Mouse (Mus musculus): ENCODE data around the gene Sacm1l. TPM values are rescaled to one million over a fixed set of nuclear protein-coding genes. Genes with fewer than 3 reads are reported as not detected.

The Sacm1l gene
- polyA plus RNA-seq, 1 experiment from 2014 or later = 38.6 TPM

- 95% methylated on average over 2 of the region's 2 CpGs for WGBS
- Histone ChIP-seq H3K9ac (replicated peaks; ENCODE audit: low read depth) (no peak overlapping the region), H3K9me3 (ENCODE audit: low read length) (no peaks in the 10 kb centered on the region), H3K27me3 (replicated peaks; ENCODE audit: insufficient read depth, low read length) (no peaks in the 10 kb centered on the region), H3K4me1 (ENCODE audit: insufficient read depth, low read depth, low read length) (no peaks in the 10 kb centered on the region), H3K27ac (ENCODE audit: low read length) (no peak overlapping the region), H3K4me3 (ENCODE audit: low read depth, low read length) (no peak overlapping the region), H3K4me2 (replicated peaks; ENCODE audit: low read depth, low read length) (no peak overlapping the region), H3K36me3 (ENCODE audit: insufficient read depth, low read length) (no peaks in the 10 kb centered on the region)
- no peak for ATAC-seq
- DNase-seq (ENCODE audit: low spot score) = no peak
- TF ChIP-seq EP300 (IDR thresholded peaks at IDR 0.05) (no peak), CTCF (IDR thresholded peaks at IDR 0.05) (no peak)
These were observed 7.1 kb downstream of the Sacm1l start for GRCm38 (mm10) chr9:123536613-123537012.

- 73% methylated on average over 4 of the region's 4 CpGs for WGBS
- H3K36me3 ChIP-seq (ENCODE audit: insufficient read depth, low read length) = no peaks in the 10 kb centered on the region
- no peak overlapping the region for H3K4me3 ChIP-seq (ENCODE audit: low read depth, low read length)
- no peak overlapping the region for H3K9ac ChIP-seq (replicated peaks; ENCODE audit: low read depth)
- no peaks in the 10 kb centered on the region for H3K27me3 ChIP-seq (replicated peaks; ENCODE audit: insufficient read depth, low read length)
- no peaks in the 10 kb centered on the region for H3K4me1 ChIP-seq (ENCODE audit: insufficient read depth, low read depth, low read length)
- no peak for DNase-seq (ENCODE audit: low spot score)
- no peak overlapping the region for H3K27ac ChIP-seq (ENCODE audit: low read length)
- TF ChIP-seq EP300 (IDR thresholded peaks at IDR 0.05) = no peak
- TF ChIP-seq CTCF (IDR thresholded peaks at IDR 0.05) = no peak
- no peak overlapping the region for H3K4me2 ChIP-seq (replicated peaks; ENCODE audit: low read depth, low read length)
- ATAC-seq = no peak
- no peaks in the 10 kb centered on the region for H3K9me3 ChIP-seq (ENCODE audit: low read length)
These were observed 8.6 kb downstream of the Sacm1l start for GRCm38 (mm10) chr9:123538189-123538588.

DNA sequence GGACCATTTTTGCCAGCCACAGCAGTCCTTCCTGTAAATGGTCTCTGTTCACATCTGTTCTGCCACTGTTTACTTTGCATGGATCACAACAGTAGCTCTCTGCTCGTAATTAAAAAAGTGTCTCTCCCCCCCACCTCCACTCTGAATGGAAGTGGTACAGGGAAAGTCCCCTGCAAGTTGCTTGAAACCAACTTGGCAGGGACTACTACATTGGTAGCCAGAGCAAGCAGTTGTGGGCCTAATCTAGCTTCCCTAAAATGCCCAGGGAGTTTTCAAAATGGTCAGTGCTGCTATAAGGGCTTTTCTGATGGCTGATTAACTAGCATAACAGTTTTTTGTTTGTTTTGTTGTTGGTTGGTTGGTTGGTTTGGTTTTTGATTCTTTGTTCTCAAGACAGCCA is 9.5 kb downstream of the Sacm1l start:
- no peak for ATAC-seq
- Histone ChIP-seq H3K36me3 (ENCODE audit: insufficient read depth, low read length) (no peaks in the 10 kb centered on the region), H3K9ac (replicated peaks; ENCODE audit: low read depth) (no peak overlapping the region), H3K4me2 (replicated peaks; ENCODE audit: low read depth, low read length) (no peak overlapping the region), H3K9me3 (ENCODE audit: low read length) (no peaks in the 10 kb centered on the region), H3K27ac (ENCODE audit: low read length) (no peak overlapping the region), H3K4me3 (ENCODE audit: low read depth, low read length) (no peak overlapping the region), H3K4me1 (ENCODE audit: insufficient read depth, low read depth, low read length) (no peaks in the 10 kb centered on the region), H3K27me3 (replicated peaks; ENCODE audit: insufficient read depth, low read length) (no peaks in the 10 kb centered on the region)
- 30% methylated on average over 1 of the region's 1 CpGs for WGBS
- no peak for DNase-seq (ENCODE audit: low spot score)
- TF ChIP-seq EP300 (IDR thresholded peaks at IDR 0.05) (no peak), CTCF (IDR thresholded peaks at IDR 0.05) (no peak)

DNA sequence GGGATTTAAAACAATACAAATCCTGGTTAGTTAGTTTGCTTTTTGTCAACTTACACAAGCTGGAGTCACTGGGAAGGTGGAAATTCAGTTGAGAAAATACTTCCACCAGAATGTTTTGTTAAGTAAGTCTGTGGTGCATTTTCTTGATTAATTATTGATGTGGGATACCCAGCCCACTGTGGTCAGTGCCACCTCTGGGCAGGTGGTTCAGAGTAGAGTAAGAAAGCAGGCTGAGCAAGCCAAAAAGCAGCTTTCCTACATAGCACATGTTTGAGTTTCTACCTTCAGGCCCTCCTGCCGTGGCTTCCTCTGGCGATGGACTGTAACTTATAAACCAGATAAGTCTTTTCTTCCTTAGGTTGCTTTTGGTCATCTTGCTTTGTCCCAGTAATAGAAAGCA is 10.3 kb downstream of the Sacm1l start:
- no peak overlapping the region for H3K27ac ChIP-seq (ENCODE audit: low read length)
- H3K4me3 ChIP-seq (ENCODE audit: low read depth, low read length) = no peak overlapping the region
- WGBS = 81% methylated on average over 2 of the region's 2 CpGs
- no peak overlapping the region for H3K9ac ChIP-seq (replicated peaks; ENCODE audit: low read depth)
- H3K9me3 ChIP-seq (ENCODE audit: low read length) = no peaks in the 10 kb centered on the region
- no peaks in the 10 kb centered on the region for H3K27me3 ChIP-seq (replicated peaks; ENCODE audit: insufficient read depth, low read length)
- no peak overlapping the region for H3K4me2 ChIP-seq (replicated peaks; ENCODE audit: low read depth, low read length)
- H3K4me1 ChIP-seq (ENCODE audit: insufficient read depth, low read depth, low read length) = no peaks in the 10 kb centered on the region
- ATAC-seq (no peak), DNase-seq (ENCODE audit: low spot score) (no peak)
- TF ChIP-seq EP300 (IDR thresholded peaks at IDR 0.05) (no peak), CTCF (IDR thresholded peaks at IDR 0.05) (no peak)
- no peaks in the 10 kb centered on the region for H3K36me3 ChIP-seq (ENCODE audit: insufficient read depth, low read length)

DNA sequence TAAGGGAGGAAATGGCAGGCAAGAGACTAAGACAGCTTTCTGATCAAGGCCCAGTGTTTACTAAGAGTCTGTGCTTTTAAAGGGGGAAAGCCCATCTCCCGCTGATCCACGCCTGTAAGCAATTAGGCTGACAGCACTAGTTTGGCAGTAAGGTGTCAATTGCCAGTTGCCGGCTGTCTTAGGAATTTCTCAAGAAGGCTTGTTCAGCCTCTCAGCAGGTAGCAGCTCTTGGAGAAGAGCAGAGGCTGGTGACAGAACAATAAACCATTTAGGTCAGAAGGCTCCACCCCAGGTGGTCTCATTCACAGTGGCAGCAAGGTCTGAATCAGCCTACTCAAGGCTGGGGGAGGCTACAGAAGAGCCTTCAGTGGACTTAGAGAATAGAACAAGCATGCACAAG is 25.0 kb downstream of the Sacm1l start:
- H3K4me3 ChIP-seq (ENCODE audit: low read depth, low read length) = no peak overlapping the region
- H3K36me3 ChIP-seq (ENCODE audit: insufficient read depth, low read length) = peaks cover 40% of the 10 kb centered on the region
- no peak for DNase-seq (ENCODE audit: low spot score)
- 53% methylated on average over 3 of the region's 3 CpGs for WGBS
- no peak overlapping the region for H3K27ac ChIP-seq (ENCODE audit: low read length)
- H3K4me1 ChIP-seq (ENCODE audit: insufficient read depth, low read depth, low read length) = no peaks in the 10 kb centered on the region
- H3K9ac ChIP-seq (replicated peaks; ENCODE audit: low read depth) = no peak overlapping the region
- H3K9me3 ChIP-seq (ENCODE audit: low read length) = no peaks in the 10 kb centered on the region
- no peaks in the 10 kb centered on the region for H3K27me3 ChIP-seq (replicated peaks; ENCODE audit: insufficient read depth, low read length)
- ATAC-seq = no peak
- no peak overlapping the region for H3K4me2 ChIP-seq (replicated peaks; ENCODE audit: low read depth, low read length)
- no peak for TF ChIP-seq EP300 (IDR thresholded peaks at IDR 0.05)
- no peak for TF ChIP-seq CTCF (IDR thresholded peaks at IDR 0.05)

GRCm38 (mm10) chr9:123577360-123578192 is 48.0 kb downstream of the Sacm1l start:
- ATAC-seq = no peak
- Histone ChIP-seq H3K27ac (ENCODE audit: low read length) (no peak overlapping the region), H3K9ac (replicated peaks; ENCODE audit: low read depth) (no peak overlapping the region), H3K36me3 (ENCODE audit: insufficient read depth, low read length) (peaks cover 20% of the 10 kb centered on the region; the same call in 1 of the 2 replicates), H3K4me3 (ENCODE audit: low read depth, low read length) (no peak overlapping the region), H3K27me3 (replicated peaks; ENCODE audit: insufficient read depth, low read length) (no peaks in the 10 kb centered on the region), H3K4me1 (ENCODE audit: insufficient read depth, low read depth, low read length) (no peaks in the 10 kb centered on the region), H3K4me2 (replicated peaks; ENCODE audit: low read depth, low read length) (no peak overlapping the region), H3K9me3 (ENCODE audit: low read length) (no peaks in the 10 kb centered on the region)
- 85% methylated on average over 10 of the region's 10 CpGs for WGBS
- no peak for DNase-seq (ENCODE audit: low spot score)
- no peak for TF ChIP-seq CTCF (IDR thresholded peaks at IDR 0.05)
- no peak for TF ChIP-seq EP300 (IDR thresholded peaks at IDR 0.05)

All from lung, postnatal 0 days (tissue).